Mouse (Mus musculus) B cell, adult 67 days (primary cell): ENCODE measurements around the gene Lrrc58. TPM values are rescaled to one million over a fixed set of nuclear protein-coding genes. Genes with fewer than 3 reads are reported as not detected.

ENCODE experiments used
- total RNA-seq, 2 experiments: library from RNA; stranded (reverse); gene quantifications; 4 replicates each; pipeline ENCODE4 v1.2.4; 2023

Lrrc58 gene
- total RNA-seq = 10 to 100 TPM; 31.9 to 32.3 TPM

DNA sequence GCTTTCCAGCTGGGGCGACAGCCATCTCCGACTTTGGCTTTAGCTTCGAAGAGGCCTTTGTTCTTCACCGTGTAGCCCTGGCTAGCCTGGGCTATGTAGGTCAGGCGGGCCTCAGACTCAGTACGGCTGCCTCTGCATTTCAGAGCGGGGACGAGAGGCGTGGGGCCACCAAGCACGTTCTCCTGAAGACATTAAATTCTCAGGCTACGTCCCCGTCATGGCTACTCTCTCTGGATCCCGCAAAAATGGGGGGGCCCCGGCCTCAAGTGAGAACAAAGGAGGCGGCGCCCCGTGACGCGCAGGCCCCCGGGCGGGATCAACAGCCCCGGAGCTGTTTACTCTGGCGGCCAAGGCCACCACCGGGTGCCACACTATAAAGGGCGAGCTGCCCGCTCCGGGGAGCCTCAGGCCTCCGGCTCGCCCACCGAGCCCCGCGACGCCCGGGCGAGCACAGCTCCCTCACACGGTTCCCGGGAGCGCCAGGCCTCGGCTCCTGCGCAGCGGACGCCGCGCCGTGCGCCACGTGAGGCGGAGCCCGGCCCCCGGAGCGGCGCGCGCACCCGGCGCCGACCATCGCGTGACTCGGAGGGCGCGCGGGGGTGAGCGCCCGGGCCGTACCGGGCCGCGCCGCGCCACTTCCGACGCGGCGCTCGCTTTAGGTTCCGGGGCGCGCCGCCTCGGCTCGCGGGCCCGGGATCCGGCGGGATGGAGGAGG, at the start of gene Lrrc58:
Gene Lrrc58, plus strand, starts transcription at position 599 of the 715 bp plus-strand sequence.

DNA sequence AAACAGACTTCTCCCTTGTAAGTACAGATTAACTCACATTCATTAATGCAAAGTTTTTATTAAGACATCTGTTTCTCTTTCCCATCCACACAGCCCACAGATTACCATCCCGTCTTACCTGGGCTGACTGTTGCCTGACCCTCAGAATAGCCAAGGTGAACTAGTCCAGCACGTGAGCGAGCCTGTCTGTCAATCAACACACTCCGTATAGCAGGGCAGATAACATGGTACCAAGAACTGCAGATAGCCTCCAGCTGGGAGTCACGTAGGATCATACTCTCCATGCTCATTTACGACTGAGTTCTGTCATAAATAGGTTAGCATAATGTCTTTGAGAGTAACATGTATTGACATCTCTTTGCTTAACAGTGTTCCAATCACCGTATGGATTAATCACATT, 7.2 kb upstream of the Lrrc58 start, which contains the start of gene Gm36028:
Gene Gm36028, minus strand, starts transcription at position 118 of the 400 bp plus-strand sequence.

DNA sequence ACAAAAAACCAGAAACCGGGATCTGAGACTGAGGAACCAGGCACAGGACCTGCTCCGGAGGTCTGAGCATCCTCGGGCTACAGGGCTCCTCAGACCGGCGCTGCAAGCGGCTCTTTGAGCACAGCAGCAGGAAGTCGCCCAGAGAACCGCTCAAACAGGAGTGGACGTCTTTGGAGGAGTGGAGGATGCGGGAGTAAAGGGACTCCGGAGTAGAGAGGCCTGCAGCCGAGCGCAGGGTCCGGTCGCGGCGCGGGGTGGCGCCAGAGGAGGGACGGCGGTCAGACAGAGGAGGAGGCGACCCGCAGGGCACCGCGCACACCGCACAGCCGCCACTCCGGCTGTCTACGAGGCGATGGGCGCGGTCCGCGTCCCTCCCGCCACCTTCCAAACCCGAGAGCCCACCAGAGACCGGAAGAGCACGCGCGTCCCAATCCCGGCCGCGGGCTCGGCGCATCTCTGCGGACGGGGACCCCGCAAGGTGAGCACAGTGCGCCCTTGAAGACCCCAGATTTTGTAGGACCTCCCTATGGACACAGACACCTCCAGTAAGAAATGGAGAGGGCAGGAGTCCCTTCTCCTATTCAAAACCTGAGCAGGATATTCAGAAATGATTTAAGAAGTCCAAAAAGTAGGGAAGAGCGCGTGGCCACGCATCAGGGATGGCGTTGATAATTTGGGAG, 48.1 kb downstream of the Lrrc58 start, which contains the start of gene Gpr156:
Gene Gpr156, plus strand, starts transcription at position 359 of the 680 bp plus-strand sequence.

Other genes starting within 250 kb of the Lrrc58 start
- 10 to 100 TPM; 44.0 to 45.2 TPM for gene Ndufb4, start 213.9 kb upstream of the Lrrc58 start, total RNA-seq
- 1 to 10 TPM in 1 of 2 experiments, under 1 TPM in 1; 0.83 to 1.4 TPM for gene Fstl1, start 91.5 kb upstream of the Lrrc58 start, total RNA-seq
- not detected for gene Gm36028, start 7.2 kb upstream of the Lrrc58 start, total RNA-seq
- 1 to 10 TPM; 3.7 to 5.8 TPM for gene Gpr156, start 48.1 kb downstream of the Lrrc58 start, total RNA-seq
- 10 to 100 TPM; 74.0 to 80.4 TPM for gene Gsk3b, start 220.6 kb downstream of the Lrrc58 start, total RNA-seq